Mouse (Mus musculus): ENCODE results near the gene Pttg1.

The Pttg1 gene

GRCm38 (mm10) chr11:43408888-43409287, 17.2 kb downstream of the Pttg1 start:
- no peak for DNase-seq (ENCODE audit: low read depth, low spot score)

- DNase-seq (ENCODE audit: low read depth, low spot score): no peak
Measured at GRCm38 (mm10) chr11:43404150-43404807, 21.8 kb downstream of the Pttg1 start.

GRCm38 (mm10) chr11:43400131-43400530, 25.9 kb downstream of the Pttg1 start:
- DNase-seq (ENCODE audit: low read depth, low spot score): no peak

- DNase-seq (ENCODE audit: low read depth, low spot score): no peak
Measured at GRCm38 (mm10) chr11:43399297-43399696, 26.8 kb downstream of the Pttg1 start.

GRCm38 (mm10) chr11:43396672-43397071, 29.4 kb downstream of the Pttg1 start:
- no peak for DNase-seq (ENCODE audit: low read depth, low spot score)

- DNase-seq (ENCODE audit: low read depth, low spot score): no peak
Measured at GRCm38 (mm10) chr11:43396246-43396645, 29.8 kb downstream of the Pttg1 start.

GRCm38 (mm10) chr11:43395073-43395948, 30.7 kb downstream of the Pttg1 start:
- no peak for DNase-seq (ENCODE audit: low read depth, low spot score)

GRCm38 (mm10) chr11:43393325-43393724, 32.7 kb downstream of the Pttg1 start:
- DNase-seq (ENCODE audit: low read depth, low spot score): no peak

- no peak for DNase-seq (ENCODE audit: low read depth, low spot score)
Measured at GRCm38 (mm10) chr11:43392757-43393156, 33.3 kb downstream of the Pttg1 start.

- DNase-seq (ENCODE audit: low read depth, low spot score): no peak
Measured at GRCm38 (mm10) chr11:43389118-43389517, 36.9 kb downstream of the Pttg1 start.

GRCm38 (mm10) chr11:43388122-43389097, 37.6 kb downstream of the Pttg1 start:
- no peak for DNase-seq (ENCODE audit: low read depth, low spot score)

- no peak for DNase-seq (ENCODE audit: low read depth, low spot score)
Measured at GRCm38 (mm10) chr11:43387004-43387880, 38.8 kb downstream of the Pttg1 start.

GRCm38 (mm10) chr11:43385716-43386115, 40.3 kb downstream of the Pttg1 start:
- DNase-seq (ENCODE audit: low read depth, low spot score): no peak

GRCm38 (mm10) chr11:43385055-43385649, 40.9 kb downstream of the Pttg1 start:
- DNase-seq (ENCODE audit: low read depth, low spot score): no peak

GRCm38 (mm10) chr11:43383581-43383980, 42.5 kb downstream of the Pttg1 start:
- DNase-seq (ENCODE audit: low read depth, low spot score): no peak

GRCm38 (mm10) chr11:43380901-43381300, 45.1 kb downstream of the Pttg1 start:
- no peak for DNase-seq (ENCODE audit: low read depth, low spot score)

- DNase-seq (ENCODE audit: low read depth, low spot score): no peak
Measured at GRCm38 (mm10) chr11:43379911-43380485, 46.1 kb downstream of the Pttg1 start.

GRCm38 (mm10) chr11:43379488-43379887, 46.6 kb downstream of the Pttg1 start:
- DNase-seq (ENCODE audit: low read depth, low spot score): no peak

- no peak for DNase-seq (ENCODE audit: low read depth, low spot score)
Measured at GRCm38 (mm10) chr11:43377083-43377850, 48.8 kb downstream of the Pttg1 start.
